Comparison of ENCODE assay signal across 19 mouse cellular contexts in the genomic region with DNA sequence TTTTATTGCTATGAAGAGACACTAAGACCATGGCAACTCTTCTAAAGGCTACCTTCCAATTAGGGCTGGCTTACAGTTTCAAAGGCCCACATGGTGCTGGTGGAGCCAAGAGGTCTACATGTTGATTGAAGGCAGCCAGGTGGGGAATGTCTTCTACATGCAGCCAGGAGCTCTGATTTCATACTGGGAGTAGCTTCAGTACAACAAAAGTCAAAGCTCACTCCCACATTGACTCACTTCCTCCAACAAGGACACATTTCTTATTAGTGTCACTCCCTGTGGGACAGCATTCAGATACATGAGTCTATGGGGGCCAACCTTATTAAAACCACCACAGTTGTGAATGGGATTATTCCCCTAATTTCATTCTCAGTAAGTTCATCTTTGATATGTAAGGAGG. TPM values are rescaled to one million over a fixed set of nuclear protein-coding genes. Genes with fewer than 3 reads are reported as not detected.
"Had no signal": no experiment of that assay in that cellular context is flagged by ENCODE, and none has a peak within 500 bp of the region (broad histone marks: within the 10 kb centered on the region; RNA-seq: fewer than 3 reads in every experiment).

No protein-coding gene starts in this region.

- H3K27ac ChIP-seq: neural tube, embryonic 13.5 days; neural tube, embryonic 15.5 days; stomach, embryonic 15.5 days; stomach, postnatal 0 days had no signal

- H3K36me3 ChIP-seq: neural tube, embryonic 13.5 days; stomach, embryonic 15.5 days had no signal

- H3K9ac ChIP-seq: neural tube, embryonic 13.5 days; neural tube, embryonic 15.5 days; stomach, embryonic 15.5 days had no signal

- H3K9me3 ChIP-seq: neural tube, embryonic 13.5 days; neural tube, embryonic 15.5 days; stomach, embryonic 15.5 days had no signal

- DNase-seq: retina, postnatal 1 day; right cerebral cortex, adult 18-20 months; right cerebral cortex, postnatal 14 days; right cerebral cortex, postnatal 25 days; right cerebral cortex, postnatal 4 days; spleen, adult 18-20 months; thymus, adult 18-20 months; thymus, adult 2 months; thymus, postnatal 14 days; thymus, postnatal 25 days; thymus, postnatal 36 days; thymus, postnatal 4 days had no signal

- H3K4me2 ChIP-seq: neural tube, embryonic 13.5 days; neural tube, embryonic 15.5 days; stomach, embryonic 15.5 days had no signal

- H3K4me1 ChIP-seq: neural tube, embryonic 13.5 days; neural tube, embryonic 15.5 days; stomach, embryonic 15.5 days had no signal

- H3K27me3 ChIP-seq: neural tube, embryonic 13.5 days; neural tube, embryonic 15.5 days; stomach, embryonic 15.5 days had no signal

- H3K4me3 ChIP-seq: neural tube, embryonic 13.5 days; neural tube, embryonic 15.5 days; stomach, embryonic 15.5 days had no signal

RNA-seq across cellular contexts. Expression of gene St6gal2, which starts 23.8 kb away (rescaled TPM):
- total RNA-seq: neutrophil, adult 5-6 weeks had no signal
- polyA plus RNA-seq: spleen, adult 2 months; testis, adult 2 months had no signal
